9 mouse cellular contexts compared by ENCODE assay signal in the genomic region with DNA sequence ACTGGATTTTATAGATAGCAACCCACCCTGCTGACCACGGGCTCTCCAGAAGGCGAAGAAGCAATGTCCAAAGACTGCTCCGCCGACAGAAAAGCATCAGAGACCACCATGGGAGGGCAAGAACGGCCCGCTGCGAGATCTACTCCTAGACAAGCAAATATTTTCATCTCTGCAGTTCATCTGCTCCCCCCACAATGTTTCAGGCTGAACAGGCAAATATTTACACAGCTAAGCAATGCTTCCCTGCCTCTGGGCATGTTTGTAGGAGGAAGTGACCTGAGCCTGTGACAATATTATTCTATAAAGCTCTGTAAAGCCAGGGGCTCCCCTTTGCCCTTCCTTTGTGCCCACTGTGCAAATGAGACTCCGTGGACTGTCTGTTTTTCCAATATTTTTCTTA. TPM values are rescaled to one million over a fixed set of nuclear protein-coding genes. Genes with fewer than 3 reads are reported as not detected.
A peak's percentile ranks its signal among the peaks of the same experiment; 100 is the strongest.
DNase-seq lines count a peak whose midpoint lies in the region; ATAC-seq and TF ChIP-seq lines count a peak whose summit lies in the region.
"Had no signal": no experiment of that assay in that cellular context is flagged by ENCODE, and none has a peak within 500 bp of the region (broad histone marks: within the 10 kb centered on the region; RNA-seq: fewer than 3 reads in every experiment).

No protein-coding gene starts in this region.

- peaks cover 33% of the 10 kb centered on the region for H3K4me1 ChIP-seq in heart, embryonic 10.5 days
- peaks cover 24% of the 10 kb centered on the region for H3K4me1 ChIP-seq in lung, embryonic 15.5 days
- H3K4me1 ChIP-seq in lung, adult 2 months (ENCODE audit: control insufficient read depth, insufficient read depth, low read length) = peaks cover 9% of the 10 kb centered on the region
- peaks cover 19% of the 10 kb centered on the region for H3K4me1 ChIP-seq in intestine, embryonic 16.5 days (ENCODE audit: control insufficient read depth, insufficient read depth, low read length)
- peaks cover 24% of the 10 kb centered on the region for H3K4me1 ChIP-seq in stomach, embryonic 14.5 days (ENCODE audit: control insufficient read depth, insufficient read depth, low read length)

- H3K27me3 ChIP-seq in heart, embryonic 10.5 days (ENCODE audit: insufficient read depth, poor library complexity, severe bottlenecking) = no peaks in the 10 kb centered on the region
- H3K27me3 ChIP-seq in lung, embryonic 15.5 days = no peaks in the 10 kb centered on the region
- H3K27me3 ChIP-seq in intestine, embryonic 16.5 days (replicated peaks; ENCODE audit: control insufficient read depth, insufficient read depth, low read length) = no peaks in the 10 kb centered on the region
- no peaks in the 10 kb centered on the region for H3K27me3 ChIP-seq in stomach, embryonic 14.5 days (ENCODE audit: control insufficient read depth, insufficient read depth, low read length)
- H3K27me3 ChIP-seq: midbrain, embryonic 12.5 days had no signal

- DNase-seq in heart, embryonic 10.5 days (ENCODE audit: low spot score) = no peak
- no peak for DNase-seq in heart, postnatal 14 days
- DNase-seq in lung, adult 2 months = no peak
- DNase-seq in cerebellum, adult 11 months = no peak
- DNase-seq in adrenal gland, adult 18-20 months (ENCODE audit: low spot score in 2 of 2) = no peak

- peaks cover 35% of the 10 kb centered on the region for H3K36me3 ChIP-seq in heart, embryonic 10.5 days
- no peaks in the 10 kb centered on the region for H3K36me3 ChIP-seq in lung, embryonic 15.5 days
- no peaks in the 10 kb centered on the region for H3K36me3 ChIP-seq in intestine, embryonic 16.5 days (ENCODE audit: control insufficient read depth, insufficient read depth, low read length)
- no peaks in the 10 kb centered on the region for H3K36me3 ChIP-seq in stomach, embryonic 14.5 days (ENCODE audit: control insufficient read depth, insufficient read depth, low read length)
- H3K36me3 ChIP-seq: midbrain, embryonic 12.5 days had no signal

- H3K9ac ChIP-seq in lung, embryonic 15.5 days = no peak overlapping the region
- H3K9ac ChIP-seq in intestine, embryonic 16.5 days (ENCODE audit: low read depth, low read length) = 0 out of 2 replicates have a peak overlapping the region, but pooled peaks have one; percentile 36
- no peak overlapping the region for H3K9ac ChIP-seq in stomach, embryonic 14.5 days (replicated peaks; ENCODE audit: low read depth, low read length)
- H3K9ac ChIP-seq: midbrain, embryonic 12.5 days had no signal

- WGBS in heart, embryonic 10.5 days = 67% methylated on average over 8 of the region's 8 CpGs
- 35% methylated on average over 8 of the region's 8 CpGs for WGBS in lung, embryonic 15.5 days
- 37% methylated on average over 8 of the region's 8 CpGs for WGBS in lung, adult 2 months
- WGBS in intestine, embryonic 16.5 days = 31% methylated on average over 8 of the region's 8 CpGs
- 36% methylated on average over 8 of the region's 8 CpGs for WGBS in stomach, embryonic 14.5 days

- TF ChIP-seq CTCF in lung, adult 2 months (IDR thresholded peaks at IDR 0.05; ENCODE audit: insufficient read depth, low read length) = no peak

- H3K4me2 ChIP-seq in lung, embryonic 15.5 days = peak overlapping the region; percentile 3; the same call in 1 of the 2 replicates
- H3K4me2 ChIP-seq in intestine, embryonic 16.5 days (ENCODE audit: low read depth, low read length) = no peak overlapping the region
- H3K4me2 ChIP-seq in stomach, embryonic 14.5 days (replicated peaks; ENCODE audit: low read depth, low read length) = no peak overlapping the region
- H3K4me2 ChIP-seq: midbrain, embryonic 12.5 days had no signal

- H3K4me3 ChIP-seq in heart, embryonic 10.5 days = no peak overlapping the region
- no peak overlapping the region for H3K4me3 ChIP-seq in lung, embryonic 15.5 days
- H3K4me3 ChIP-seq in lung, adult 2 months (replicated peaks; ENCODE audit: extremely low read depth, low read depth, low read length) = no peak overlapping the region
- H3K4me3 ChIP-seq in intestine, embryonic 16.5 days (ENCODE audit: low read length) = no peak overlapping the region
- no peak overlapping the region for H3K4me3 ChIP-seq in stomach, embryonic 14.5 days (ENCODE audit: low read depth, low read length)
- H3K4me3 ChIP-seq: midbrain, embryonic 12.5 days had no signal

- TF ChIP-seq POLR2A in lung, adult 2 months (IDR thresholded peaks at IDR 0.05; ENCODE audit: borderline replicate concordance, extremely low read depth, low read depth, low read length) = no peak

- intact Hi-C loops in heart, postnatal 14 days (cut with DNase I) = no loop called here

- no peak for ATAC-seq in lung, embryonic 15.5 days (ENCODE audit: borderline replicate concordance, extremely low read depth, low FRiP score, low TSS enrichment)
- ATAC-seq in intestine, embryonic 16.5 days = no peak
- ATAC-seq in stomach, embryonic 14.5 days (ENCODE audit: insufficient number of reproducible peaks, insufficient read depth, low FRiP score, low read depth) = no peak

- peak overlapping the region; percentile 76 for H3K27ac ChIP-seq in heart, embryonic 10.5 days
- peak overlapping the region; percentile 67 for H3K27ac ChIP-seq in lung, embryonic 15.5 days
- peak overlapping the region; percentile 64 for H3K27ac ChIP-seq in intestine, embryonic 16.5 days (ENCODE audit: low read length)
- peak overlapping the region; percentile 81; the same call in 1 of the 2 replicates for H3K27ac ChIP-seq in stomach, embryonic 14.5 days (ENCODE audit: low read length)
- H3K27ac ChIP-seq: midbrain, embryonic 12.5 days had no signal

- H3K9me3 ChIP-seq in heart, embryonic 10.5 days = peaks cover 4% of the 10 kb centered on the region; the same call in 1 of the 2 replicates
- H3K9me3 ChIP-seq in lung, embryonic 15.5 days = no peaks in the 10 kb centered on the region
- no peaks in the 10 kb centered on the region for H3K9me3 ChIP-seq in intestine, embryonic 16.5 days (ENCODE audit: control insufficient read depth, low read length)
- H3K9me3 ChIP-seq in stomach, embryonic 14.5 days (ENCODE audit: control insufficient read depth, low read depth, low read length) = peaks cover 3% of the 10 kb centered on the region; the same call in 1 of the 2 replicates

RNA-seq across cellular contexts. Expression of a gene that starts 20.2 kb away (rescaled TPM):
- 8.3 and 8.6 TPM in 2 replicates for polyA plus RNA-seq in heart, embryonic 10.5 days (2016; fragmentation: Nextera tagmentation; extraction: Ambion mirVana)
- 10 to 100 TPM; 25.1 to 25.8 TPM for total RNA-seq in heart, postnatal 14 days (2021)
- 3.0 and 3.3 TPM in 2 replicates for polyA plus RNA-seq in lung, embryonic 15.5 days (2015; fragmentation: Nextera tagmentation; extraction: Ambion mirVana)
- polyA plus RNA-seq in lung, adult 2 months (2012; rRNA removed) = 14.5 and 15.7 TPM in 2 replicates
- polyA plus RNA-seq in intestine, embryonic 16.5 days (2015; fragmentation: Nextera tagmentation; extraction: Ambion mirVana) = 1.3 and 1.5 TPM in 2 replicates
- polyA plus RNA-seq in stomach, embryonic 14.5 days (2014; fragmentation: Nextera tagmentation; extraction: Ambion mirVana) = 1.7 and 2.5 TPM in 2 replicates
- 10 to 100 TPM; 14.9 to 20.8 TPM for total RNA-seq in adrenal gland, adult 18-20 months (2021)
